Mouse (Mus musculus) MEL (cell line): Measurements from ENCODE around the gene Cry2. TPM values are rescaled to one million over a fixed set of nuclear protein-coding genes. Genes with fewer than 3 reads are reported as not detected.

Experiments used
- DNase-seq: peaks from one replicate; pipeline ENCODE4 v3.0.0; 2011; ENCODE audit warnings: low read depth, low spot score
- H3K27ac ChIP-seq: 2 replicates; pipeline ENCODE4 v1.5.1; 2012; ENCODE audit warnings: low read depth, mild to moderate bottlenecking, control low read depth, low read length, moderate library complexity; ENCODE audit not compliant: control insufficient read depth
- H3K27me3 ChIP-seq, 2 experiments: fragments of 150-350 bp in 1 of 2; sonication (generic) in 1 of 2; 2 replicates each; pipeline ENCODE4 v1.6.1; 2012; ENCODE audit warnings: low read length in 2 of 2, mild to moderate bottlenecking in 2 of 2, improper control_type of control experiment in 1 of 2, moderate library complexity in 1 of 2; ENCODE audit not compliant: insufficient read depth in 2 of 2, control insufficient read depth in 1 of 2
- H3K36me3 ChIP-seq, 2 experiments: 2 replicates each; pipeline ENCODE4 v1.6.1; 2012 to 2014; ENCODE audit warnings: low read length in 2 of 2, improper control_type of control experiment in 1 of 2, inconsistent platforms in 1 of 2, mild to moderate bottlenecking in 1 of 2; ENCODE audit not compliant: insufficient read depth in 2 of 2, control insufficient read depth in 1 of 2
- H3K4me1 ChIP-seq, 2 experiments: fragments of 150-350 bp in 1 of 2; sonication (generic) in 1 of 2; 2 replicates each; pipeline ENCODE4 v1.6.1; 2012; ENCODE audit warnings: low read length in 2 of 2, improper control_type of control experiment in 1 of 2, mild to moderate bottlenecking in 1 of 2; ENCODE audit not compliant: insufficient read depth in 2 of 2, control insufficient read depth in 1 of 2
- H3K4me3 ChIP-seq, 2 experiments: fragments of 150-350 bp in 1 of 2; sonication (generic) in 1 of 2; 2 replicates each; pipeline ENCODE4 v1.5.1; 2012; ENCODE audit warnings: low read depth in 2 of 2, low read length in 2 of 2, mild to moderate bottlenecking in 2 of 2, moderate library complexity in 2 of 2, control low read depth in 1 of 2, improper control_type of control experiment in 1 of 2; ENCODE audit not compliant: control insufficient read depth in 1 of 2, insufficient read depth in 1 of 2
- H3K79me2 ChIP-seq: 2 replicates; pipeline ENCODE4 v1.6.1; 2012; ENCODE audit warnings: mild to moderate bottlenecking, low read length, moderate library complexity; ENCODE audit not compliant: control insufficient read depth, poor library complexity, insufficient read depth
- H3K9ac ChIP-seq: 2 replicates; pipeline ENCODE4 v1.6.1; 2012; ENCODE audit warnings: low read depth, mild to moderate bottlenecking, control low read depth, low read length, moderate library complexity; ENCODE audit not compliant: control insufficient read depth, poor library complexity, severe bottlenecking
- H3K9me3 ChIP-seq: fragments of 150-350 bp; sonication (generic); replicated peaks from 2 replicates; pipeline ENCODE4 v1.6.1; 2012; ENCODE audit warnings: mild to moderate bottlenecking, low read length, improper control_type of control experiment, moderate library complexity; ENCODE audit not compliant: insufficient read depth
- BHLHE40 ChIP-seq: IDR thresholded peaks from 2 replicates; pipeline ENCODE4 v1.6.1; 2012; ENCODE audit warnings: low read depth, mild to moderate bottlenecking, inconsistent platforms, low read length, improper control_type of control experiment, borderline replicate concordance
- CHD1 ChIP-seq: IDR thresholded peaks from 2 replicates; pipeline ENCODE4 v1.6.1; 2012; ENCODE audit warnings: low read depth, mild to moderate bottlenecking, inconsistent platforms, low read length, improper control_type of control experiment
- CTCF ChIP-seq, 3 experiments: IDR thresholded peaks in 2 of 3; conservative IDR thresholded peaks in 1 of 3; 2 replicates each; pipeline ENCODE4 v1.5.1; 2011 to 2012; ENCODE audit warnings: low read length in 3 of 3, low read depth in 2 of 3, mild to moderate bottlenecking in 2 of 3, improper control_type of control experiment in 1 of 3, inconsistent platforms in 1 of 3, mixed read lengths in 1 of 3, moderate library complexity in 1 of 3; ENCODE audit not compliant: control insufficient read depth in 1 of 3, insufficient read depth in 1 of 3, poor library complexity in 1 of 3, severe bottlenecking in 1 of 3
- E2F4 ChIP-seq: IDR thresholded peaks from 2 replicates; pipeline ENCODE4 v1.6.1; 2011; ENCODE audit warnings: low read depth, low read length, improper control_type of control experiment, borderline replicate concordance
- EP300 ChIP-seq, 2 experiments: IDR thresholded peaks; 2 replicates each; pipeline ENCODE4 v1.6.1; 2011; ENCODE audit warnings: improper control_type of control experiment in 2 of 2, low read length in 2 of 2, low read depth in 1 of 2, mild to moderate bottlenecking in 1 of 2
- HCFC1 ChIP-seq: IDR thresholded peaks from 2 replicates; pipeline ENCODE4 v1.6.1; 2012; ENCODE audit warnings: low read depth, mild to moderate bottlenecking, inconsistent platforms, low read length, improper control_type of control experiment, moderate library complexity
- KAT2A ChIP-seq: conservative IDR thresholded peaks from 2 replicates; pipeline ENCODE4 v1.6.1; 2012; ENCODE audit warnings: low read depth, low read length, improper control_type of control experiment, inconsistent platforms
- MAZ ChIP-seq: IDR thresholded peaks from 2 replicates; pipeline ENCODE4 v1.6.1; 2012; ENCODE audit warnings: low read depth, mild to moderate bottlenecking, inconsistent platforms, low read length, improper control_type of control experiment
- MXI1 ChIP-seq: IDR thresholded peaks from 2 replicates; pipeline ENCODE4 v1.6.1; 2011; ENCODE audit warnings: mild to moderate bottlenecking, low read depth, low read length, improper control_type of control experiment
- NRF1 ChIP-seq: IDR thresholded peaks from 2 replicates; pipeline ENCODE4 v1.6.1; 2014; ENCODE audit warnings: low read depth, mild to moderate bottlenecking, inconsistent platforms, low read length, improper control_type of control experiment, moderate library complexity; ENCODE audit not compliant: poor library complexity, insufficient read depth, severe bottlenecking
- POLR2A ChIP-seq, 2 experiments: IDR thresholded peaks; 2 replicates each; pipeline ENCODE4 v1.6.1; 2011 to 2012; ENCODE audit warnings: low read length in 2 of 2, mild to moderate bottlenecking in 2 of 2, control low read depth in 1 of 2, improper control_type of control experiment in 1 of 2, low read depth in 1 of 2, moderate library complexity in 1 of 2; ENCODE audit not compliant: control insufficient read depth in 1 of 2, insufficient read depth in 1 of 2, poor library complexity in 1 of 2
- POLR2AphosphoS2 ChIP-seq: IDR thresholded peaks from 2 replicates; pipeline ENCODE4 v1.6.1; 2011; ENCODE audit warnings: low read length, improper control_type of control experiment
- POLR2AphosphoS5 ChIP-seq: IDR thresholded peaks from 2 replicates; pipeline ENCODE4 v1.6.1; 2012; ENCODE audit warnings: low read depth, borderline replicate concordance, mild to moderate bottlenecking, inconsistent platforms, low read length, moderate library complexity, mixed read lengths
- UBTF ChIP-seq: IDR thresholded peaks from 2 replicates; pipeline ENCODE4 v1.6.1; 2012; ENCODE audit warnings: low read depth, mild to moderate bottlenecking, inconsistent platforms, low read length, improper control_type of control experiment, moderate library complexity, borderline replicate concordance; ENCODE audit not compliant: insufficient read depth
- ZMIZ1 ChIP-seq: IDR thresholded peaks from 2 replicates; pipeline ENCODE4 v1.6.1; 2012; ENCODE audit warnings: low read depth, mild to moderate bottlenecking, inconsistent platforms, low read length, improper control_type of control experiment, moderate library complexity
- polyA plus RNA-seq, 2 experiments: library from polyadenylated mRNA; stranded (reverse) in 1 of 2; unstranded in 1 of 2; fragments of >175 nt in 1 of 2; fragments of >200 nt in 1 of 2; gene quantifications; 2 replicates each; pipeline versions ENCODE4 v1.2.1 to v1.2.4; 2012; ENCODE audit warnings: low replicate concordance in 2 of 2, low read depth in 1 of 2; ENCODE audit not compliant: insufficient read length in 2 of 2, insufficient read depth in 1 of 2, missing spikeins in 1 of 2
- total RNA-seq: library from RNA; depleted of rRNA; stranded (reverse); fragments of 300-350 nt; gene quantifications from 2 replicates; pipeline ENCODE4 v1.2.3, GENCODE M21; 2012

Cry2 gene
- total and polyA plus RNA-seq, 3 experiments, result 13.3 to 36.2 TPM; not detected in 1

DNA sequence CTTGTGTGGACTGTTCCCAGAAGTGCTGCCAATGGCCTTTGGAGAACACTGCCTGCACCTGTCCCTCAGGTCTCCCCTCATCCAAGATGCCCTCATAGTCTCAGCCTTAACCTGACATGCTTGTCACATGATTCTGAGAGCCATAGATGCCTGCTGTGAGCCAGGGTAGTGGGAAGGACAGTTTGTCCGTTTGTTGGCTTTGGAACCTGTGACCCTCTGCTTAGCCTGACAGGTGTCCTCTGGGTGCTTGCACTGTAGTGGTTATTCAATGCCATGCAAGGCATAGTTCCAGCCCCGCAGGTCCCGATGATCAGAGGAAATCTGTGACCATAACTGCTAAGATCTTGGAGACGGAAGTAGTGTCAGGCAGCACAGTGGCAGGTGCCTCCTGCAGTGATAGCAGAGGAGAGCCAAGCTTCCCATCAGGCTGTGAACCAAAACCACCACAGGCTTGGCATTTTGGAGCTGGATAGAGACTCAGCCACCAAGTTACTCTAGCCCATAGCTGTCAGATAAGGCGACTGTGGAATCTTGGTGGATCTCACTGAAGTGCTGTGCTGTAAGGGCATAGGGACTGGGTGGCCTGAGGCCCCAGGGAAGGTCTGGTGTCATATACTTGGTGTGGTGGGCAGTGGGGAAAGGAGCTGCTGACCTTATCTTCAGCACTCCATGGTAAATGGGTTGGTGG lies 51.8 kb downstream of the Cry2 start, which contains the start of gene 1700029I15Rik:
1700029I15Rik (plus strand) TSS at position 638 of the 688 bp plus-strand sequence.
- Histone ChIP-seq H3K27me3 (no peaks in the 10 kb centered on the region), H3K27ac (no peak within 1 kb of the TSS), H3K9ac (no peak within 1 kb of the TSS), H3K9me3 (no peaks in the 10 kb centered on the region), H3K4me3 (no peak within 1 kb of the TSS), H3K36me3 (no peaks in the 10 kb centered on the region; a peak in 1 of 4 replicates), H3K4me1 (no peaks in the 10 kb centered on the region), H3K79me2 (no peaks in the 10 kb centered on the region)
- no peak for TF ChIP-seq BHLHE40
- no peak for TF ChIP-seq POLR2A (IDR thresholded peaks at IDR 0.05; ENCODE audit: control insufficient read depth in 1 of 2, insufficient read depth in 1 of 2, low read depth in 1 of 2, low read length in 2 of 2, poor library complexity in 1 of 2)
- no peak for TF ChIP-seq NRF1
- no peak for TF ChIP-seq E2F4
- TF ChIP-seq EP300 (IDR thresholded peaks at IDR 0.05; ENCODE audit: low read depth in 1 of 2, low read length in 2 of 2), result no peak
- no peak for TF ChIP-seq POLR2AphosphoS5
- no peak for TF ChIP-seq MAZ
- TF ChIP-seq KAT2A, result no peak
- TF ChIP-seq ZMIZ1, result no peak
- TF ChIP-seq HCFC1, result no peak
- no peak for TF ChIP-seq UBTF
- TF ChIP-seq CHD1, result no peak
- no peak for TF ChIP-seq MXI1
- no peak for TF ChIP-seq POLR2AphosphoS2
- no peak for TF ChIP-seq CTCF (IDR thresholded peaks at IDR 0.05 in 2 of 3, conservative IDR thresholded peaks at IDR 0.05 in 1 of 3; ENCODE audit: control insufficient read depth in 1 of 3, insufficient read depth in 1 of 3, low read depth in 2 of 3, low read length in 3 of 3, poor library complexity in 1 of 3, severe bottlenecking in 1 of 3)
- DNase-seq, result no peak

- Histone ChIP-seq H3K36me3 (no peaks in the 10 kb centered on the region; a peak in 1 of 4 replicates), H3K4me3 (no peak overlapping the region), H3K27me3 (no peaks in the 10 kb centered on the region), H3K27ac (no peak overlapping the region), H3K79me2 (no peaks in the 10 kb centered on the region), H3K9ac (no peak overlapping the region)
- DNase-seq, result no peak
- TF ChIP-seq NRF1 (no peak), UBTF (no peak)
- TF ChIP-seq, all 39 proteins: peak for 0
- no peaks in the 10 kb centered on the region for H3K9me3 ChIP-seq
- H3K4me1 ChIP-seq, result peaks cover 0 to 4% of the 10 kb centered on the region in 2 experiments; a peak in 2 of 4 replicates
These were observed 52.7 kb downstream of the Cry2 start for GRCm38 (mm10) chr2:92381161-92381560.
